Mouse (Mus musculus) testis, adult 2 months (tissue): ENCODE results near the gene Naa80. TPM values are rescaled to one million over a fixed set of nuclear protein-coding genes. Genes with fewer than 3 reads are reported as not detected.

Source experiments
- H3K27ac ChIP-seq: fragments of 200-500 bp; 2 replicates; pipeline ENCODE4 v1.5.1; 2012; ENCODE audit warnings: low read depth, low read length; ENCODE audit not compliant: control insufficient read depth, insufficient read depth
- H3K27me3 ChIP-seq: fragments of 200-500 bp; 2 replicates; pipeline ENCODE4 v1.6.1; 2012; ENCODE audit warnings: mild to moderate bottlenecking, low read length, moderate library complexity; ENCODE audit not compliant: control insufficient read depth, insufficient read depth
- H3K36me3 ChIP-seq: fragments of 200-500 bp; 2 replicates; pipeline ENCODE4 v1.6.1; 2012; ENCODE audit warnings: mild to moderate bottlenecking, low read length; ENCODE audit not compliant: control insufficient read depth, insufficient read depth
- H3K4me1 ChIP-seq: fragments of 200-500 bp; 2 replicates; pipeline ENCODE4 v1.6.1; 2012; ENCODE audit warnings: low read length; ENCODE audit not compliant: control insufficient read depth, insufficient read depth
- H3K4me3 ChIP-seq: fragments of 200-500 bp; 2 replicates; pipeline ENCODE4 v1.5.1; 2012; ENCODE audit warnings: low read depth, mild to moderate bottlenecking, low read length, moderate library complexity, mixed read lengths; ENCODE audit not compliant: control insufficient read depth
- CTCF ChIP-seq: fragments of 200-500 bp; IDR thresholded peaks from 2 replicates; pipeline ENCODE4 v1.5.1; 2012; ENCODE audit warnings: low read depth, mild to moderate bottlenecking, inconsistent platforms, low read length, moderate library complexity; ENCODE audit not compliant: control insufficient read depth, insufficient read depth, insufficient replicate concordance
- POLR2A ChIP-seq: fragments of 200-500 bp; IDR thresholded peaks from 2 replicates; pipeline ENCODE4 v1.6.1; 2012; ENCODE audit warnings: low read depth, mild to moderate bottlenecking, inconsistent platforms, low read length, moderate library complexity; ENCODE audit not compliant: control insufficient read depth
- polyA plus RNA-seq: library from polyadenylated mRNA; depleted of rRNA; stranded (reverse); fragments of >200 nt; gene quantifications from 2 replicates; pipeline ENCODE4 v1.2.3, GENCODE M21; 2012; rRNA removed

The Naa80 gene
- polyA plus RNA-seq: 136 and 139 TPM in 2 replicates

DNA sequence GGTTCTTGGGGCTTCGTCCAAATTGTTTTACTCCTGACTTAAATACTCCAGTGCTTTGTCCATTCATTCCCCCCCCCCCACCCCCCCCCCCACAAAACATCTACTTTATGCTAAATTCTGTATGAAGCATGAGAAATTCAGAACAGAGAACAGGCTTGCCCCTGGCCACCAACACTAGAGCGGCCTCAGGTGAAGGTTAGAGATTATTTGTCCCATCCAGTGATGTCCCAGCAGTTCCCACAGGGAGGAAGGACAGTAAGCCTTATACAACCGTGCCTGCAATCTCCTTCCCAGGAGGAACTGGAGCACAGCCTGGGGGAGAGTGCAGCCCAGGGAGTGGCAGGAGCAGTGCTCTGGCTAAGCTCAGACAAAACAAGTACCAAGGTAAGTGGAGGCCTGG, at the start of gene Naa80:
TSS of gene Naa80 (plus strand) at position 301 of the 400 bp plus-strand sequence.
- H3K4me3 ChIP-seq: peak within 1 kb of the TSS; percentile 93
- H3K4me1 ChIP-seq: peaks cover 8% of the 10 kb centered on the region
- no peak within 1 kb of the TSS for H3K27ac ChIP-seq
- TF ChIP-seq POLR2A (no peak), CTCF (no peak)
- H3K27me3 ChIP-seq: no peaks in the 10 kb centered on the region
- no peaks in the 10 kb centered on the region for H3K36me3 ChIP-seq

DNA sequence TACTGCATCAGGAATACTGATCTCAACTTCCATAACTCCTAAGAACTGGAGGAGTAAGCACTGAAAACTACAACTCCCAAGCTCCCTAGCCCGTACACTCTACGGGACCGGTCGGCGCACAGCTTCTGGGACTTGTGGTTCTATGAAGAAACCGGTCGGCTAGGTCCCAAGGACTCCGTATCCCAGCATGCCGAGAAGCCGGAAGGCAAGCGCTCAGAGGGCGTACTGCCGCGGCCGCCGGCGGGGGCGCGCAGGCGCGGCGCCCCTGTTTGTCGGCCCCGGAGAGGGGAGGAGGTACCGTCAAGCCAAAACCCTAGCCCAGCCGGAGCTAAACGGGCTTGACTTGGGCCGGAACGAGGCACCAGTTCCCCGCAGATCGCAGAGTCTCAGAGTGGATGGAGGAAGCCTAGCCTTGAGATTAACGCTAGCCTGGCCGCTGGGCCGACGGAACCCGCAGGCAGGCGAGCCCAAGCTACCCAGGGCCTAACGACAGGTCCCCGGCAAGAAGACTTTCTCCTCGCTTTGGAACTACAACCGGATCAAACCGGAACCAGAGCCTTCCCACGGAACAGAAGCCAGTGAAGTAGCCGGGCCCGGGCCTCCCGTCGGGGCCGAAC, 44.8 kb upstream of the Naa80 start, which contains the start of gene Tmem115:
TSS of gene Tmem115 (plus strand) at position 155 of the 617 bp plus-strand sequence.
- TF ChIP-seq CTCF (0 out of 2 replicates have a peak, but pooled peaks have one; percentile 1), POLR2A (peak; percentile 57)
- H3K27ac ChIP-seq: peak within 1 kb of the TSS; percentile 99

DNA sequence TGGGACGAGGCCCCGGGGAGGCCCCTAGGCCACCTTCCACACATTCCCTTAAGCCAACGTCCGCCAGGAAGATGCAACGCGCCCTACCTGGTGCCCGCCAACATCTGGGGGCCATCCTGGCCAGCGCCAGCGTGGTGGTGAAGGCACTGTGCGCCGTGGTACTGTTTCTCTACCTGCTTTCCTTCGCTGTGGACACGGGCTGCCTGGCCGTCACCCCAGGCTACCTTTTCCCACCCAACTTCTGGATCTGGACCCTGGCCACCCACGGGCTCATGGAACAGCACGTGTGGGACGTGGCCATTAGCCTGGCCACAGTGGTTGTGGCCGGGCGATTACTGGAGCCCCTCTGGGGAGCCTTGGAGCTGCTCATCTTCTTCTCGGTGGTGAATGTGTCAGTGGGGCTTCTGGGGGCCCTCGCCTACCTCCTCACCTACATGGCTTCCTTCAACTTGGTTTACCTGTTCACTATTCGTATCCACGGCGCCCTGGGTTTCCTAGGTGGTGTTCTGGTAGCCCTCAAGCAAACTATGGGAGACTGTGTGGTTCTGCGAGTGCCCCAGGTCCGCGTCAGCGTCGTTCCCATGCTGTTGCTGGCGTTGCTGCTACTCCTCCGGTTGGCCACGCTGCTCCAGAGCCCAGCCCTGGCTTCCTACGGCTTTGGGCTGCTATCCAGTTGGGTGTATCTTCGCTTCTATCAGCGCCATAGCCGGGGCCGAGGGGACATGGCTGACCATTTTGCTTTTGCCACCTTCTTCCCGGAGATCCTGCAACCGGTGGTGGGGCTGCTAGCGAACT, 44.1 kb upstream of the Naa80 start:
- H3K27ac ChIP-seq: peak overlapping the region; percentile 99
- TF ChIP-seq CTCF (0 out of 2 replicates have a peak, but pooled peaks have one; percentile 0), POLR2A (no peak)

More for the DNA sequence above, 44.8 kb upstream of the Naa80 start, which contains the start of gene Tmem115:
- Histone ChIP-seq H3K4me1 (peaks cover 12% of the 10 kb centered on the region), H3K27me3 (no peaks in the 10 kb centered on the region), H3K36me3 (no peaks in the 10 kb centered on the region; the same call in none of the 2 replicates), H3K4me3 (peak within 1 kb of the TSS; percentile 99)

DNA sequence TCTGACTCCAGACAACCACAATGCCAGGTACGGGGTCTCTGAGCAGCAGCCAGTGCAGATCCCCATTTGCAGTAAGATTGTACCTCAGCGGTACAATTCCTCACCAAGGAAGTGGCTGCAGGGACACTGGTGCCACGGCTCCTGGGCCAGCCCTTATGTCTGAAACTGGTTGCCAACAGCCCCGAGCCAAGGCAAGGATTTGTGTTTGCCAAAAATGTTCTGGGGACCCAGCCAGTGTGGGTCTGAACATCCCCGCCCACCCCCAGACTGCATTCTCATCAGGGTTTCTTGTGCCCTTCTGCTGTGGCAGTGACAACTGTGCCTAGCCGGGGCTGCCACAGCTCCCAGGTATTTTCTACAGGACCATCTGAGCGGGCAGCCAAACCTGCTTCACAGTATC, 40.5 kb upstream of the Naa80 start:
- Histone ChIP-seq H3K4me3 (no peak overlapping the region), H3K4me1 (peaks cover 26% of the 10 kb centered on the region), H3K36me3 (no peaks in the 10 kb centered on the region; the same call in none of the 2 replicates), H3K27ac (no peak overlapping the region), H3K27me3 (no peaks in the 10 kb centered on the region)
- no peak for TF ChIP-seq POLR2A
- no peak for TF ChIP-seq CTCF

More for the DNA sequence above, 44.1 kb upstream of the Naa80 start:
- H3K36me3 ChIP-seq: no peaks in the 10 kb centered on the region; the same call in none of the 2 replicates
- H3K4me1 ChIP-seq: peaks cover 12% of the 10 kb centered on the region
- H3K4me3 ChIP-seq: peak overlapping the region; percentile 99
- H3K27me3 ChIP-seq: no peaks in the 10 kb centered on the region

DNA sequence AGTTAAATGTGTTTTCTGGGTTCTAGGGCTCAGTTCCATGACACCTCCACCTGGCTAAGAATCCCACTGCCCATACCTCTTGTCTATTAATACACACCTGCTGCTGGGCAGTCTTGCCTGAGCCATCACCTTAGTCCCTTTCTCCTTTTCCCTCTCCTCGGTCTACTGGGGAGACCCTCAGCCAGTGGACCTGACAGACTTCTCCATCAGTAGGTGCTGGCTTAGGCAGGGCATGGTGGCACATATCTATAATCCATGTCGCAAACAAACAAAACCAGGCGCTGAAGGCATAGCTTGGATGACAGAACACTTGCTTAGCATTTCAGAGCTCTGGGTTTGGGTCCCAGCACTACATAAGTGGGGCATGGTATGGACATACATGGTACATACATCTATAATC, 40.0 kb upstream of the Naa80 start:
- Histone ChIP-seq H3K36me3 (no peaks in the 10 kb centered on the region; the same call in none of the 2 replicates), H3K4me3 (no peak overlapping the region), H3K4me1 (peaks cover 26% of the 10 kb centered on the region), H3K27me3 (no peaks in the 10 kb centered on the region), H3K27ac (no peak overlapping the region)
- TF ChIP-seq CTCF (no peak), POLR2A (no peak)

DNA sequence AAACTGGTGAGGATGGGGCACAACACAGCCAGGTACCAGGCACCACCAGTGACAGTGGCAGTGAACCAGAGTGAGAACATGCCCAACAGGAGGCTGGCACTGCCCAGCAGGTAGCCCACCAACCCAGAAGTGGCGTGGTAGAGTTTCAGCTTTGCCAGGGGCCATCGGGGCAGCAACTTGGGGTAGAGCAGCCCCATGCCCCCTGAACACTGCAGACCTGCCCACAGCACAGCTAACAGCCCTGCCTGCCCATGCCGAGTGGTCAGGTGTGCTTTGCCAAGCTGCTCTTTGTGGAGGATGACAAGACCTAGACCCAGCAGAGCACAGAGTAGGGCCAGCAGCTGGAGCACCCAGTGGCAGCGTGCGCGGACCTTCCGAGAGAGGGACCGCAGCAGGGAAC, 38.7 kb upstream of the Naa80 start:
- H3K27me3 ChIP-seq: no peaks in the 10 kb centered on the region
- no peaks in the 10 kb centered on the region; the same call in none of the 2 replicates for H3K36me3 ChIP-seq
- H3K4me3 ChIP-seq: peak overlapping the region; percentile 10
- TF ChIP-seq POLR2A (peak; percentile 33; the same call in 1 of the 2 replicates), CTCF (no peak)
- peaks cover 20% of the 10 kb centered on the region for H3K4me1 ChIP-seq
- no peak overlapping the region for H3K27ac ChIP-seq

DNA sequence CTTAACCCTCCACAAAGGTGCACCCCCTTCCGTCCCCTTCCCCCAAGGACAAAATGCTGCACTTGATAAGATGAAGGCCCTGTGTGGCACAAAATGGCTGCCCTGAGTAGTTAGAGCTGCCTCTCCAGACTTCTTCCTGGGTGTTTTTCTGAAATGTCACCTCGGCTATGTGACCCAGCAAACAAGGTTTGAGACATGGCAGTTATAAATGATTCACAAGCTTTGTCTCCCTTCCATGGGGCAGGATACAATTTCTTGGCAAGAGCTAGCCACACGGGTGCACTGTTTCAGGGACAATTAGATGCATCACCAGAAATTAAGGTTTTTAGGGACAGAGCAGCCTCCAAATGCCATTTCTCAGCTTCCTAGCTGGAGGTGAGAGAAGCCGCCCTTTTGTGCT, 38.3 kb upstream of the Naa80 start:
- Histone ChIP-seq H3K27ac (no peak overlapping the region), H3K27me3 (no peaks in the 10 kb centered on the region), H3K36me3 (no peaks in the 10 kb centered on the region; the same call in none of the 2 replicates), H3K4me3 (peak overlapping the region; percentile 92), H3K4me1 (peaks cover 19% of the 10 kb centered on the region)
- TF ChIP-seq CTCF: no peak
- no peak for TF ChIP-seq POLR2A
